Mouse (Mus musculus) C2C12 (cell line): ENCODE data around the gene Olfr305.

Experiments
- CEBPB ChIP-seq: IDR thresholded peaks from one replicate; pipeline ENCODE4 v1.6.1; 2011; ENCODE audit warnings: low read depth, mild to moderate bottlenecking, control low read depth, moderate library complexity
- CTCF ChIP-seq: IDR thresholded peaks from one replicate; pipeline ENCODE4 v1.5.1; 2011; ENCODE audit not compliant: control insufficient read depth, insufficient read depth, insufficient read length
- MYOG ChIP-seq: IDR thresholded peaks from one replicate; pipeline ENCODE4 v1.6.1; 2011; ENCODE audit not compliant: control insufficient read depth, insufficient read length; ENCODE audit errors: extremely low read depth

- TF ChIP-seq CTCF (no peak), CEBPB (no peak), MYOG (no peak)
Observed at GRCm38 (mm10) chr7:86321323-86321722, 45.4 kb downstream of the Olfr305 start.
